Mouse (Mus musculus): ENCODE data around the gene Akt3.

Gene Akt3

DNA sequence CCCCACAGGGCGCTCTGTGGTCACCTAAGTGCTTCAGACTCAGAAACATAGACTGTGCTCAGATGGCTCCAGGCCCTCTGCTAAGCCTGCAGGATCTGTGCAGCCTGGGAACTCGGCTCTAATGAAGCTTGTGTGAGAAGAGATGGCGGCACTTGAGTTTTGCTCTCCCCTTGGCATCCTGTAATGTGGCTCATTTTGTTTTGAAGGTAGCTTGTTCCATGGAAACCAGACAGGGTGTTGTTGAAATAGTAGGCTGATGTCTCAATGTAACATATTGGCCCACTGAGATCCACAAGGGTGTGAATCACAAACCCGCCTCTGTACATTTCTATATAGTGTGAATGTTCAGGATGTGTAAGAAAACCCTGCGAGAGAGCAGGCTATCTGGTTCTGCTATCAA is 277.9 kb downstream of the Akt3 start:
- no peak for DNase-seq

DNA sequence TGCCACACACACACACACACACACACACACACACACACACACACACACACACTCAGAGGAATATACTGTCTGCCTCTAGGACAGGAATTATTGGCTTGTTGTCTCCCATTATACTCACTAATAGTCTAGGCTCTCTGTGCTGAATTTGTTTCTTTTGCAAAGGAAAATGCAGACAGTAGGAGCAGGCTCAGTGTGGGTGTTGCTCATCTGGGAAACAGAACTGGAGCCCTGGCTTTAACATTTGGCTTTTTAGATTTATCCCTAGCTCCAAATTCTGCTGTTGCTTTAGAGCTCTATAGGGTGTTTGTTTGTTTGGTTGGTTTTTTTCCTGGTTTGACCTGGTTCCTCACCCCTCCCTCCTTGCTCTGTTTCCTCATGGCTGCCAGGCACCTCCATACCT is 278.8 kb downstream of the Akt3 start:
- DNase-seq: no peak

DNA sequence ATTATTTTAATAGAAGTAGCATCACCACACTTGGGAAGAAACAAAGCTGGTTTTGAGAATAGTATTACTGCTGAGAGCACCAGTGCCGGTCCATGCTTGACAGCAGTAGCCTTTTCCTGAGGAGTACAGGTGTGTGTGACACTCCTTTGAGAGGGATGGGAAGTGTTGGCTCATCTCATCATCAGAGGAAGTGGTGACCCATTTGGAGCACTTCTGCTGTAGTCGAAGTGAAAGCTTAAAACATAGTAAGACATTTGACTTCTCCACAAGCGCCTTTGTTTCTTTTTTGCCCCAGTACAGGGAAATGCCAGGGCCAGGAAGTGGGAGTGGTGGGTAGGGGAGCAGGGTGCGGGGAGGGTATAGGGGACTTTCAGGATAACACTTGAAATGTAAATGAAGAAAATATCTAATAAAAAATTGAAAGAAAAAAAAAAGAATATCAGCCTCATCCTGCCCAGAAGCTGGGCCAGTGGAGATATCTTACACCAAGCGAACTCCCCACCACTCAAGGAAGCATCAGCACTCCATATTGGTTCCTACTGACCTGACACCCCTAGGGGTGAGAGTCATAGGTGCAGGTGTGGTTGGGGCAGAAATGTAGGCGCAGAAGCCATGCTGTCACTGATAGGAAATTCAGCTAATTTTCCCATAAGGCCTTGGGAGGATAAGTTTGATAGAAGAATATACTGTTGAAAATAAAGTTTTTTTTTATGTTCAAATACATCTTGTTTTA is 284.5 kb downstream of the Akt3 start:
- no peak for DNase-seq

DNA sequence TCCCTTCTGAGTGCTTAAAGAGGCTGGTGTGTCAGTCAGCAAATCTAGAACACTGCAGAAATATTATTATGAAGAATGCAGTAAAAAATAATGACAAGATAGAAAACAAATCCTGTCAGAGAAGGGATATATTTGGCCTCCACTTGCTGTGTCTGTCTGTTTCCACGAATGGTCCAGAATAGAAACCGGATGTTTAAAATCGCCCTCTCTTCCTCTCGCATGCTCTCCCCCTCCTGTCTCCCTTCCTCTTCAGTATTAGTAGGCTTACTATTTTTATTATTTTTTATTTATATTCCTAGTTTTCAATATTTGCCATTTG is 286.6 kb downstream of the Akt3 start:
- DNase-seq: no peak

DNA sequence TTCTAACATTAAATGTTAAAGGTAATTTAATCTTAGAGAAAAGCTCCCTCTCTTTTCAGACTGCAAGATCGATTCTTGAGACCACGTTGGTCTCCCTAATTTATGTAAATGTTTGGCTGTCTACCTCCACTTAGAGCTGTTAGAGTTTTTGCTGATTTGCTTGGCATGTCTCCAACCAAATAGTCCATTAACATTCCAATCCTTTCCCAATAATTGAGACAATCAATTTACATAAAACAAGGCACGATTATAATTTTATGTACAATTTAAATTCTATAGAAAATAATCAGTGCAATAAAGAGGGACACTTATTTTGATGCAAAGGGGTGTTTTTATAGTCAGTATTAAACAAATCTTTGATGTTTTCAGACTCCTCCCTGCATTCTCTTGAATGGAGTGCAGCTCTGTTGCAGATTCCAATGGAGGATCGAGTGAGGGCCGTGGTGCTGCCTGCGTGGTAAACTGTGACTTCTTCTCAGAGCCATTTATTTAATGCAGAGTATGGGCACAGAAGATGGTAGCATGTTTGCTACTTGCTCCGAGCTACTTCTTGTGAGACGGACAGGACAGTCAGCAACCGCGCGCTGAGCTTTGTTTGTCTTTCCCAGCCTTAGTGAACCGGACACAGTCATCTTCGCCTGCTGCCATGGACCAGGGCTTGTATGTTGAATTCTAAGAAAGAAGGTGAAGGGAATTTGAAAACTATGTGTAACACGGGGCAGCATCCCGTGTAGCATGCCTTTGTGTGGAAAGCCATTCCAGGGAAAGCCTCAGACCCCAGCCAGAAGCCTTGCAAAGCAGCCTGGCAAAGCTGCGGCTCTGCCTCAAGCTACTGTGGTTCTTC is 287.1 kb downstream of the Akt3 start:
- DNase-seq: no peak
